Mouse (Mus musculus) megakaryocyte, embryonic 14.5 days (primary cell): ENCODE measurements around the gene Unk. TPM values are rescaled to one million over a fixed set of nuclear protein-coding genes. Genes with fewer than 3 reads are reported as not detected.
A peak's percentile ranks its signal among the peaks of the same experiment; 100 is the strongest.

Source experiments
- H3K27me3 ChIP-seq: replicated peaks from 2 replicates; pipeline ENCODE3; 2012; ENCODE audit warnings: inconsistent platforms
- H3K36me3 ChIP-seq: replicated peaks from 2 replicates; pipeline ENCODE3; 2012; ENCODE audit warnings: low read length, inconsistent platforms, mixed read lengths
- H3K4me1 ChIP-seq: 2 replicates; pipeline ENCODE4 v1.6.1; 2012; ENCODE audit warnings: inconsistent platforms
- H3K4me3 ChIP-seq: replicated peaks from 2 replicates; pipeline ENCODE3; 2012; ENCODE audit warnings: moderate library complexity, mild to moderate bottlenecking, inconsistent platforms
- H3K9me3 ChIP-seq: 2 replicates; pipeline ENCODE4 v1.6.1; 2012; ENCODE audit warnings: inconsistent platforms
- FLI1 ChIP-seq: IDR thresholded peaks from 2 replicates; pipeline ENCODE4 v1.6.1; 2012; ENCODE audit warnings: low read length, inconsistent platforms, mixed read lengths
- GATA1 ChIP-seq: IDR thresholded peaks from 3 replicates; pipeline ENCODE4 v1.6.1; 2012; ENCODE audit warnings: mixed read lengths, low read length, inconsistent platforms, borderline replicate concordance
- polyA plus RNA-seq: library from polyadenylated mRNA; stranded (reverse); fragments of >175 nt; gene quantifications from 2 replicates; pipeline ENCODE4 v1.2.3, GENCODE M21; 2012; ENCODE audit warnings: low replicate concordance; ENCODE audit not compliant: insufficient read depth

Gene Unk
- polyA plus RNA-seq, 1 experiment = 18.8 TPM

DNA sequence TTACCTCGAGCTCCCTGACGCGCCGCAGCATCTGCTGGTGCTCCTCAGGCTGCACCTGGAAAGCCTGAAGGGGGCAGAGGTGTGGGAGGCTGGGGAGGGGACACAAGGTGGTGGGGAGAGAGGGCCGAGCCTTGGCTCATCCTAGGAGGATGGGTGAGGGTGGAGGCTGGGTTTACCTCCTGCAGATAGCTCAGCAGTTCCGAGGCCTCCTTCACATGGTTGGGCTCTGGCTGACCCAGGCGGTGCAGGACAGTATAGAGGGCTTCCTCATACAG, 46.1 kb downstream of the Unk start:
- H3K36me3 ChIP-seq = peaks cover 82% of the 10 kb centered on the region

DNA sequence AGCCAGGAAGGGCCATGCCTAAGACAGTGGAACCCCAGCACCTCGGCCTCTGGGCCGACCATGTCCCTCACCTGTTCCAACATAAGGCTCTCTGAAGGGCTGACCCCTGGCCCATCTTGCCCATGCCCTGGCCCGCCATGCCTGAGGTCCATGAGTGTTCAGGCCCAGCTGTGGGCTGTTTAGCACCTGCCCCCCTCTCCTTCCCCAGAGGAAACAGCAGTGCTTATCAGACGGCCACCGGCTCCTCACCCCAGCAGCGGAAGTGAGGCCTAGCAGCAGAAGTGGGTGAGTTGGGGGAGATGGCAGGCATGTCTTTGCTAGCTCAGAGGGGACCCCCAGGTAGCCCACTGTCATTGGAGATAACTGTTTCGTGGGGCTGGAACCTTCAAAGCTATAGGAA, 46.7 kb downstream of the Unk start:
- Histone ChIP-seq H3K9me3 (no peaks in the 10 kb centered on the region), H3K4me3 (peak overlapping the region; percentile 96), H3K4me1 (peaks cover 99% of the 10 kb centered on the region), H3K27me3 (no peaks in the 10 kb centered on the region), H3K36me3 (peaks cover 82% of the 10 kb centered on the region)
- TF ChIP-seq FLI1 = peak; percentile 76; the same call in 1 of the 2 replicates
- TF ChIP-seq GATA1 = peak; percentile 89; the same call in 2 of the 3 replicates

More for the DNA sequence above, 46.1 kb downstream of the Unk start:
- no peaks in the 10 kb centered on the region for H3K27me3 ChIP-seq
- H3K4me3 ChIP-seq = peak overlapping the region; percentile 96
- H3K4me1 ChIP-seq = peaks cover 99% of the 10 kb centered on the region
- H3K9me3 ChIP-seq = no peaks in the 10 kb centered on the region
- no peak for TF ChIP-seq GATA1
- no peak for TF ChIP-seq FLI1

DNA sequence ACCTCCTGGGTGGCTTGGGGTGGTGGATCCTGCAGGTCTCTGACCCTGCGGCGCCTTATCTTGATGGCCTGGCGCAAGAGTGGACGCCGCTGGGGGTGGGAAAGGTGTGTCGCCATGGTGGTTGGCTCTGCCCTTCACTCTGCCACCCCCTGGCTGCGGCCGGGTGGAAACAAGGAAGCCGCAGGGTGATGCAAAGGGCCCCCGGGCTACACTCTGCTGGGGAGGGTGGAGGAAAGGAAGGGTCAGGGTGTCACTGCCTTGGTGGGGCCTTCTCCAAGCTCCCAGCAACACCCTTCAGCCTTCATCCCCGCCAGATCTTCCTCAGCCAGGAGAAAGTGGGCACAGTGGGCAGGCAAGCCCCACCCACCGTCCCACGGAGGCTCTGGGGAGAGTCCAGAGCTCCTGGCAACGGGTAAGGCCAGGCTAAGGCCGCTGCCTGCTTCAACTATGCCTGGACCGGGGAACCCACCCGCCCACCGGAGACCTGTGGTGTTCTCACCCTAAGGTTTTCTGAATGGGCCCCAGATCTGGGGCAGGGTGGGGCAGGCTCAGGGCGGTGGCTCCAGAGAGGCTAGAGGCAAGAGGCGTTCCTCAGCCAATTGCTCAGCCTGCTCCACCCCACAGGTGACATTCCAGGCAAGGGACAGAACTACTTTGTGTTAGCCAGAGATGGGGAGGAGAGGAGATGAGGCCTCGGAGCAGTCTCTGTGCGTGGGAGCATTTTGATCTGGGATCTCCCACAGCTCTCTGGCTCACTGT, 47.5 kb downstream of the Unk start, which contains the start of gene Unc13d:
Unc13d (minus strand) TSS at position 516 of the 759 bp plus-strand sequence.
- H3K4me1 ChIP-seq = peaks cover 99% of the 10 kb centered on the region
- H3K9me3 ChIP-seq = no peaks in the 10 kb centered on the region
- TF ChIP-seq FLI1 (no peak), GATA1 (0 out of 3 replicates have a peak, but pooled peaks have one; percentile 31)
- no peaks in the 10 kb centered on the region for H3K27me3 ChIP-seq
- peak within 1 kb of the TSS; percentile 96 for H3K4me3 ChIP-seq
- H3K36me3 ChIP-seq = peaks cover 82% of the 10 kb centered on the region

DNA sequence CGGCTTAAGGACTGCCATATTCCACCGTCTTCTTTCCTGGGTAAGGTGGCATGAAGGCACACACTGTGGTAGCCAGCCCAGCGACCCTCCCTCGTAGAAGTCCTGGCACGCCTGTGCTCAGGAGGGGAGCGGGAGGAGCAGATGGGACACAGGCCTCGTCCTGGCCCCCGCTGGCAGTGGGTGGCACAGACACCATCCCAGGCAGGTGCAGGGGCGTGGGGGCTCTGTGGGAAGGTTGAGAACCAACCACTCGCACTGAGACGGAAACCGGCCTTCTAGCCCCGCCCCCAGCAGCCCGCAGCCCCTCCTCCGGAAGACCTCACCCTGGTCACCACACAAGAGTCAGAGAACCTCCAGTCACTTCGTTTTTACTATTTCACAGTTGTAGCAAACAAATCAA, 48.1 kb downstream of the Unk start:
- TF ChIP-seq FLI1 (no peak), GATA1 (no peak)
- H3K36me3 ChIP-seq = peaks cover 81% of the 10 kb centered on the region
- no peaks in the 10 kb centered on the region for H3K27me3 ChIP-seq
- H3K4me1 ChIP-seq = peaks cover 98% of the 10 kb centered on the region
- peak overlapping the region; percentile 96 for H3K4me3 ChIP-seq
- H3K9me3 ChIP-seq = no peaks in the 10 kb centered on the region

DNA sequence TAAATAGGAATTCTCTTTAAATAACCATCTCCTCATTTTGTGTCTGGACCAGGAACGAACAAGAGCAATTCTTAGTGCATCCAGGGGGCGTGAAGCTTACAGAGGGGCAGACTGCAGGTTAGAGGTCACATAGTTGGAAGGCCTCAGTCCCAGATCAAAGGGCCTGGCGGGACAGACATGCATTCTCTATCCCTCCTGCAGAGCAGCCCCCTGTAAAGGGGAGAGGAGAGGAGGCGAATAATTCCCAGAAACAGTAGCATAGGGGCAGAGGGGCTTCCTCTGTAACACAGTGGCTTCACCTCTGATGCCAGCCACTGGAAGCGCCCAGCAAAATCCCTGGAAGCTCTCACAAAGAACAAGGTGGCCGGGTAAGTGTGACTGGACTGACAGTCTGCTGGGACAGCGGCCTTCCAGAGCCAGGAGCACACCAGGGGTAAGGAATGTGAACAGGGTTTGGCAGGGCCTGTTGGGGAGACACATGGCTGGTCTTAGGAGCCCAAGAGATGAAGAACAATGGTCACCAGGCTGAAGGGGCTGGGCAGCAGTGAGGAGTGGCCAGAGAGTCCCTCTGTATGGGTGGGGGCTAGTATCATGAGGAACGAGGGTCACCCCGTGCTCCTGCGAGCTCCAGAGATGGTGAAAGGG, 48.7 kb downstream of the Unk start:
- no peaks in the 10 kb centered on the region for H3K9me3 ChIP-seq
- TF ChIP-seq FLI1 (no peak), GATA1 (no peak)
- peaks cover 98% of the 10 kb centered on the region for H3K4me1 ChIP-seq
- H3K27me3 ChIP-seq = no peaks in the 10 kb centered on the region
- H3K36me3 ChIP-seq = peaks cover 81% of the 10 kb centered on the region
- H3K4me3 ChIP-seq = peak overlapping the region; percentile 96

DNA sequence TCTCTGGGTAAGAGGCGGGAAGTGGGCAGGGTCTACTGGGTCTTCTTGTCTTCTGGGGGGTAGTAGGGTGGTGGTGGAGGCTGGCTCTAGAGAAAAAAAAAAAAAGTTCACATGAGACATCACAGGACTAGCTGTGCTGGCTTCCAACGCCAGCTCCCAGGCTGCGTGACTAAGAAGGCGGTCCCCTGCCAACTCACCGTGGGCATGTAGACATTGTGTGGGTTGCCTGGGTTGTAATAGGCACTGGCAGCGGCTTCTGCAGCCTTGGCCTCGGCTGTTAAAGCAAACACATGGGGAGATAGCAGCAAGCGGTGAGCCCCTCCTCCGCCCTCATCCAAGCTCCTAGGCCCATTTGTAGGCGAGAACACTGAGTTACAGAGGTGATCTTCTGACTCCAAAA, 49.4 kb downstream of the Unk start:
- Histone ChIP-seq H3K36me3 (peaks cover 81% of the 10 kb centered on the region), H3K27me3 (no peaks in the 10 kb centered on the region), H3K4me3 (peak overlapping the region; percentile 44), H3K4me1 (peaks cover 98% of the 10 kb centered on the region), H3K9me3 (no peaks in the 10 kb centered on the region)
- TF ChIP-seq GATA1 (no peak), FLI1 (no peak)

DNA sequence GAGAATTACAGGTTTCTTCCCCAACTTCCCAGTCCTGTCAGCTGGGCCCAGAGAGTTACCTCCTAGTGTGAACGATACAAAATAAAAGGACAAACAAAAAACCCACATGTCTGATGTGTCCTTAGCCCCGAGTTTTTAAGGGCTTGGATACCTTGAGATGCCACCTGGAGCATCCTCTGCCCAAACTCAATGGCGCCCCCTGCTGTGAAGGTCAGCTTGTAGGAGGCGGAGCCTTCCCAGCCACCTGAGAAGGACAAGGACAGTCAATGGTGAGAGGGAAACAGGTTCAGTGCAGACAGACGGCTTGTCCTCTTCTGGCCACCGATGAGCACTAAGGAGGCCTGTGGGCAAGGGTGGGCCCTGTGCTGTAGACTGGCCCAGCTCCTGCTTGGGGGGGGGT, 51.0 kb downstream of the Unk start:
- H3K4me1 ChIP-seq = peaks cover 98% of the 10 kb centered on the region
- no peaks in the 10 kb centered on the region for H3K9me3 ChIP-seq
- peaks cover 83% of the 10 kb centered on the region for H3K36me3 ChIP-seq
- TF ChIP-seq GATA1 (no peak), FLI1 (no peak)
- peak overlapping the region; percentile 10 for H3K4me3 ChIP-seq
- H3K27me3 ChIP-seq = no peaks in the 10 kb centered on the region

DNA sequence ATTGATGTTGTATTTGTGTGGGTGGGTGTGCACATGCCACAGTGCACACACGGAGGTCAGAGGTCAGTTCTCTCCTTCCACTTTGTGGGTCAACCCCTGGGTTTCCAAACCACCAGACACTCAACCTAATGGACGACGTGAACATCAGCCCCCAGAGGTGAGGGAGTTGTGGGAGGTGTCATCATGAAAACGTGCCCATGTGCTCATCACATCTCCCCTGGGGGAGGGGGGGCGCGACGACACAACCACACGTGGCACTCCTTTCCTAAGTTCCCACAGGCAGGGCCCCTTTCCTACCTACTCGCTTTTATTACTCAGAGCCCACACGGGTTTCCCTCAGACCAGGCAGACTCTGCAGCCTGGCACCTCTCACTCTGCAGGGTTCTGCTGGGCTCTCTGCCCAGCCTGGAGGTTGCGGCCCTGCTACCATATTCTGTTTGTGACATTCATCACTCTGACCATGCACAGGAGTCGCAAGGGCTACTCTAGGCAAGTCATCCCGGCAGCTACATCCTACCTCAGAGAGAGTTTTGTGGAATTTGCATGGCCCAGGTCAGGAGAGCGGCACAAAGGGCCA, 53.1 kb downstream of the Unk start:
- no peak overlapping the region for H3K4me3 ChIP-seq
- peaks cover 76% of the 10 kb centered on the region for H3K36me3 ChIP-seq
- H3K4me1 ChIP-seq = peaks cover 84% of the 10 kb centered on the region
- H3K27me3 ChIP-seq = no peaks in the 10 kb centered on the region
- H3K9me3 ChIP-seq = no peaks in the 10 kb centered on the region
- TF ChIP-seq FLI1 = no peak
- TF ChIP-seq GATA1 = no peak

DNA sequence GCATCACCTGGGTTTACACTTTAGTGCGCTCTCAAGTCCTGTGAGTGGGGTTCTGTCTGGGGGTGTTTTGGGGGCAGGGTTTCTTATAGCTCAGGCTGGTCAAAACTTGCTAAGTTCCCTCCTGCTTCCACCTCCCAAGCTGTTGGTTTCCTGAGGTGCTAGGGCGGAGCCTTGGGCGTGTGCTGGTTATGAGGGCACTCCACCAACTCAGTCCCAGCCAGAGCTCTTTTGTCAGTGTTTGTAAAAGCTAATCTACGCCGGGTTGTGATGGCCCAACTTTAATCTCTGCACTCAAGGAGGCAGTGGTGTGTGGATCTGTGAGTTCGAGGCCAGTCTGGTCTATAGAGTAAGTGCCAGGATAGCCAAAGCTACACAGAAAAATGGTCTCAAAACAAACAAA, 54.0 kb downstream of the Unk start:
- Histone ChIP-seq H3K27me3 (no peaks in the 10 kb centered on the region), H3K4me3 (peak overlapping the region; percentile 21), H3K36me3 (peaks cover 68% of the 10 kb centered on the region), H3K9me3 (no peaks in the 10 kb centered on the region), H3K4me1 (peaks cover 83% of the 10 kb centered on the region)
- no peak for TF ChIP-seq FLI1
- no peak for TF ChIP-seq GATA1
